Mouse (Mus musculus) forebrain, embryonic 11.5 days (tissue): ENCODE data around the gene Tpst2. TPM values are rescaled to one million over a fixed set of nuclear protein-coding genes. Genes with fewer than 3 reads are reported as not detected.

Experiments used
- ATAC-seq: fragments of 200-750 bp; cut with Nextera tagmentation; replicated peaks from 2 replicates; pipeline ENCODE4 v1.8.0; 2017; ENCODE audit warnings: moderate TSS enrichment; ENCODE audit not compliant: low FRiP score
- DNase-seq: peaks from one replicate; pipeline ENCODE4 v3.0.0-alpha.2; 2017; ENCODE audit warnings: low spot score
- H3K27ac ChIP-seq: fragments of 300-500 bp; sonication (generic); 2 replicates; pipeline ENCODE4 v1.5.1; 2014; ENCODE audit warnings: low read depth, low read length
- H3K27me3 ChIP-seq: fragments of 300-500 bp; sonication (generic); 2 replicates; pipeline ENCODE4 v1.6.1; 2014; ENCODE audit warnings: mild to moderate bottlenecking, low read length, mixed read lengths; ENCODE audit not compliant: control insufficient read depth, insufficient read depth
- H3K36me3 ChIP-seq: fragments of 300-500 bp; sonication (generic); 2 replicates; pipeline ENCODE4 v1.6.1; 2014; ENCODE audit warnings: mild to moderate bottlenecking, low read length, moderate library complexity, mixed read lengths; ENCODE audit not compliant: control insufficient read depth, insufficient read depth
- H3K4me1 ChIP-seq: fragments of 300-500 bp; sonication (generic); replicated peaks from 2 replicates; pipeline ENCODE4 v1.6.1; 2014; ENCODE audit warnings: low read length, mixed read lengths; ENCODE audit not compliant: control insufficient read depth, insufficient read depth
- H3K4me2 ChIP-seq: fragments of 300-500 bp; sonication (generic); 2 replicates; pipeline ENCODE4 v1.6.1; 2014; ENCODE audit warnings: low read depth, mild to moderate bottlenecking, low read length, moderate library complexity, mixed read lengths; ENCODE audit not compliant: severe bottlenecking
- H3K4me3 ChIP-seq: fragments of 300-500 bp; sonication (generic); 2 replicates; pipeline ENCODE4 v1.5.1; 2014; ENCODE audit warnings: low read depth, low read length
- H3K9ac ChIP-seq: fragments of 300-500 bp; sonication (generic); 2 replicates; pipeline ENCODE4 v1.6.1; 2014; ENCODE audit warnings: low read length
- H3K9me3 ChIP-seq: fragments of 300-500 bp; sonication (generic); 2 replicates; pipeline ENCODE4 v1.6.1; 2016; ENCODE audit warnings: low read length, mixed read lengths; ENCODE audit not compliant: control insufficient read depth
- WGBS: fragments of 180-500 bp; shearing (Covaris S2); extraction: QIAGEN DNeasy Blood & Tissue Kit; methylation state at CpG from one replicate; pipeline ENCODE4 v1.1.7; 2014; 5-methylcytosine and 5-hydroxymethylcytosine counted together
- polyA plus RNA-seq: library from polyadenylated mRNA; unstranded; fragments of >200 nt; fragmentation: Nextera tagmentation; extraction: Ambion mirVana; gene quantifications from 2 replicates; pipeline ENCODE4 v1.2.1, GENCODE M21; 2014

Gene Tpst2
- polyA plus RNA-seq, 1 experiment from 2014 or later: 30.9 TPM

- H3K36me3 ChIP-seq: no peaks in the 10 kb centered on the region
- H3K9ac ChIP-seq: no peak overlapping the region
- ATAC-seq (no peak), DNase-seq (no peak)
- WGBS: 83% methylated on average over 4 of the region's 4 CpGs
- peaks cover 6% of the 10 kb centered on the region for H3K4me1 ChIP-seq
- H3K4me3 ChIP-seq: no peak overlapping the region
- no peak overlapping the region for H3K4me2 ChIP-seq
- H3K27me3 ChIP-seq: no peaks in the 10 kb centered on the region
- no peaks in the 10 kb centered on the region for H3K9me3 ChIP-seq
- 0 out of 2 replicates have a peak overlapping the region, but pooled peaks have one; percentile 7 for H3K27ac ChIP-seq
Measured at GRCm38 (mm10) chr5:112281676-112282075, 5.2 kb downstream of the Tpst2 start.

DNA sequence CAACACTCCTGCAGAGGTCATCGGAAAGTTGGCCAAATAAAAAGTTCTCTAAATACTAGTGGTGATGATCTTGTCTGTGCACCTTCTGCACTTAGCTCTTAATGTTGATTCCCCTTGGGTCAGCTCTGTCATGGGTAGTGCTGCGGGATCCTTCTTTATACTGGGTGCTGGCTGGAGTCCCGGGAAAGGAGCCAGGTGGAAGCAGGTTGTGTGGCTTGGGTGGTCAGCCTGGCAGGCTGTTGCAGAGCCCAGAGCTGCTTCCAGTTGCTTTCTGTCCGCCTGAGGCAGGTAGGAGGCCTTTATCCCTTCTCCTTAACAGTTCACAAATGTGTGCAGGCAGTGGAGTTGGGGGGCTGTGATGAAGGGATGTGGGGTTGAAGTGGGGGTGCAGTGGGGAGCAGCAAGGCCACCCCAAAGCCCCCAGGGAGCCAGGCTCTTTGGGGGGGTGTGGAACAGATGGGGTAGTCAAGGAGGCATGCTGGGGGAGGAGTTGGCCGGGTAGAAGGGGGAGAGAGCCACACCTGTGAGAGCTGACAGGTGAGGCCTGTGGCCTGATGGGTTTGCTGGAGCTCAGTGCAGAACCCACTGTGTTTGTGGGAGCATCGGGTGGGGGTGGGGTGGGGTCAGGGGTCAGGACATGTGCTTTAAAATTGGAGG is 5.8 kb downstream of the Tpst2 start:
- H3K4me1 ChIP-seq: peaks cover 6% of the 10 kb centered on the region
- DNase-seq: no peak
- H3K4me3 ChIP-seq: no peak overlapping the region
- no peak overlapping the region for H3K4me2 ChIP-seq
- no peak overlapping the region for H3K9ac ChIP-seq
- no peak overlapping the region for H3K27ac ChIP-seq
- no peak for ATAC-seq
- no peaks in the 10 kb centered on the region for H3K36me3 ChIP-seq
- WGBS: 77% methylated on average over 6 of the region's 6 CpGs
- H3K27me3 ChIP-seq: no peaks in the 10 kb centered on the region
- H3K9me3 ChIP-seq: no peaks in the 10 kb centered on the region

GRCm38 (mm10) chr5:112282780-112283482 is 6.4 kb downstream of the Tpst2 start:
- no peaks in the 10 kb centered on the region for H3K36me3 ChIP-seq
- H3K27me3 ChIP-seq: no peaks in the 10 kb centered on the region
- H3K9me3 ChIP-seq: no peaks in the 10 kb centered on the region
- no peak for ATAC-seq
- no peak for DNase-seq
- H3K4me1 ChIP-seq: peaks cover 3% of the 10 kb centered on the region; the same call in 1 of the 2 replicates
- H3K4me3 ChIP-seq: no peak overlapping the region
- WGBS: 84% methylated on average over 9 of the region's 9 CpGs
- H3K4me2 ChIP-seq: no peak overlapping the region
- H3K27ac ChIP-seq: no peak overlapping the region
- H3K9ac ChIP-seq: no peak overlapping the region

GRCm38 (mm10) chr5:112283543-112284202 is 7.2 kb downstream of the Tpst2 start:
- Histone ChIP-seq H3K4me1 (peaks cover 3% of the 10 kb centered on the region; the same call in 1 of the 2 replicates), H3K9ac (no peak overlapping the region), H3K4me3 (no peak overlapping the region), H3K36me3 (no peaks in the 10 kb centered on the region), H3K9me3 (no peaks in the 10 kb centered on the region), H3K27ac (no peak overlapping the region), H3K4me2 (no peak overlapping the region), H3K27me3 (no peaks in the 10 kb centered on the region)
- no peak for DNase-seq
- no peak for ATAC-seq
- 76% methylated on average over 10 of the region's 10 CpGs for WGBS

- H3K27me3 ChIP-seq: no peaks in the 10 kb centered on the region
- DNase-seq: no peak
- no peaks in the 10 kb centered on the region for H3K9me3 ChIP-seq
- no peak overlapping the region for H3K9ac ChIP-seq
- peaks cover 3% of the 10 kb centered on the region; the same call in 1 of the 2 replicates for H3K4me1 ChIP-seq
- H3K27ac ChIP-seq: no peak overlapping the region
- WGBS: 81% methylated on average over 7 of the region's 7 CpGs
- no peak for ATAC-seq
- H3K4me2 ChIP-seq: no peak overlapping the region
- H3K4me3 ChIP-seq: no peak overlapping the region
- H3K36me3 ChIP-seq: no peaks in the 10 kb centered on the region
Measured at GRCm38 (mm10) chr5:112284203-112284582, 7.7 kb downstream of the Tpst2 start.

- Histone ChIP-seq H3K9ac (no peak overlapping the region), H3K4me3 (no peak overlapping the region), H3K4me1 (peaks cover 3% of the 10 kb centered on the region; the same call in 1 of the 2 replicates), H3K36me3 (no peaks in the 10 kb centered on the region), H3K9me3 (no peaks in the 10 kb centered on the region), H3K4me2 (no peak overlapping the region), H3K27me3 (no peaks in the 10 kb centered on the region), H3K27ac (no peak overlapping the region)
- DNase-seq: no peak
- 95% methylated on average over 7 of the region's 7 CpGs for WGBS
- no peak for ATAC-seq
Measured at GRCm38 (mm10) chr5:112285548-112286085, 9.1 kb downstream of the Tpst2 start.

- H3K9me3 ChIP-seq: no peaks in the 10 kb centered on the region
- no peak overlapping the region for H3K27ac ChIP-seq
- H3K9ac ChIP-seq: no peak overlapping the region
- H3K27me3 ChIP-seq: no peaks in the 10 kb centered on the region
- no peaks in the 10 kb centered on the region; the same call in 1 of the 2 replicates for H3K4me1 ChIP-seq
- no peaks in the 10 kb centered on the region for H3K36me3 ChIP-seq
- no peak for DNase-seq
- H3K4me3 ChIP-seq: no peak overlapping the region
- ATAC-seq: no peak
- WGBS: 84% methylated on average over 2 of the region's 2 CpGs
- H3K4me2 ChIP-seq: no peak overlapping the region
Measured at GRCm38 (mm10) chr5:112286608-112286983, 10.1 kb downstream of the Tpst2 start.

DNA sequence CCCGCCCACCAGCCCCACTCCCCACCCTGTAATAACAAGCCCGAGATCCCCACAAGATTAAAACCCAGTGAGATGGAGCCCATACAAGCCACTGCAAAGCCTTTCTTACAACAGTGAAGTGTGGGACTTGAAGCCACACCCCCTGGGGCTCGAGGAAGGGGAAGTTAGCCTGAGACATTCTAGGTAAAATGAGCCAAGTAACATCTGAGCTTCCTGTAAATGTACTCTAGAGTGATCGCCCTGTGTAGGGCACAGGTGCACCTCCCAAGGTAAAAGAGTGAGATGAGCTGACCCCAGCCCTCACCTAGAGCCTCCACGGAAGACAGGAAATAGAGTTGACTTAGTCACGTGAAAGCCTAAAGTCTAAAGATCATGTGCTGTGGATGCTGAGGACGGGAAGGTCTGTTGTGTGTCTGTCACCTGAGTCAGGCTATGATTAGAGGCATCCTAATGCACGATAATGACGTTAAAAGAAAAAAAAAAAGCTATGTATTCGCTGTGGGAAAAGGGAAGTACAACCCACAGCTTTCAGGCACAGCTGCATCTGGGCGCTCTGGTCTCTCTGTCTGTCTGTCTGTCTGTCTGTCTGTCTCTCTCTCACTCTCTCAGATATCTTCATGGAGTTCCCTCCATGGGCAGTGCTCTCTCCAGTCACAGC is 10.6 kb downstream of the Tpst2 start:
- Histone ChIP-seq H3K27me3 (no peaks in the 10 kb centered on the region), H3K4me1 (no peaks in the 10 kb centered on the region), H3K9me3 (no peaks in the 10 kb centered on the region), H3K4me3 (no peak overlapping the region), H3K36me3 (no peaks in the 10 kb centered on the region), H3K9ac (no peak overlapping the region), H3K27ac (no peak overlapping the region), H3K4me2 (no peak overlapping the region)
- WGBS: 82% methylated on average over 11 of the region's 11 CpGs
- ATAC-seq (no peak), DNase-seq (no peak)
